Mouse (Mus musculus) kidney, adult 11 months (tissue): ENCODE results near the gene Gm973.
"Not testable (repeated sequence)": the region's sequence is repeated elsewhere in the genome, so short reads cannot be mapped to it uniquely, and the experiment has no call there.

Experiments
- DNase-seq: peaks from one replicate; pipeline ENCODE4 v3.0.0; 2022

The Gm973 gene

DNA sequence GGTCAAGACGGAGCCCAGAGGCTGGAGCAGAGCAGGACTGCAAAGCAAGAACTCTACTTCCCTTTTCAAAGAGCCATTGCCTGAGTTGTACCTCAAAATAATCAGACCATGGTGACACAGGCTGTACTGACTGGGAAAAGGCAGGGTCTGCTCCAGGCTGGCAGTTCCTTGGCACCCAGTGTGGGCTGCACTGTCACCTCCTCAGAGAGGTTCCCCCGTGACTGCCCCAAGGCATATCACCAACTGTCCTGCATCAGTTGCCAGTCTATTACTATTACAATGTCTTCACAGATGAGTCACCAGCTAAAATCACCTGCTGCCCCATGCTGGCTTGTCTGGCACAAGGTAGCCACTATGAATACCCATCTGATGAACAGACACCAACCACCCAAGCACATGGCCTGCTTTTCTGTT lies 77.6 kb downstream of the Gm973 start:
- no peak for DNase-seq

DNA sequence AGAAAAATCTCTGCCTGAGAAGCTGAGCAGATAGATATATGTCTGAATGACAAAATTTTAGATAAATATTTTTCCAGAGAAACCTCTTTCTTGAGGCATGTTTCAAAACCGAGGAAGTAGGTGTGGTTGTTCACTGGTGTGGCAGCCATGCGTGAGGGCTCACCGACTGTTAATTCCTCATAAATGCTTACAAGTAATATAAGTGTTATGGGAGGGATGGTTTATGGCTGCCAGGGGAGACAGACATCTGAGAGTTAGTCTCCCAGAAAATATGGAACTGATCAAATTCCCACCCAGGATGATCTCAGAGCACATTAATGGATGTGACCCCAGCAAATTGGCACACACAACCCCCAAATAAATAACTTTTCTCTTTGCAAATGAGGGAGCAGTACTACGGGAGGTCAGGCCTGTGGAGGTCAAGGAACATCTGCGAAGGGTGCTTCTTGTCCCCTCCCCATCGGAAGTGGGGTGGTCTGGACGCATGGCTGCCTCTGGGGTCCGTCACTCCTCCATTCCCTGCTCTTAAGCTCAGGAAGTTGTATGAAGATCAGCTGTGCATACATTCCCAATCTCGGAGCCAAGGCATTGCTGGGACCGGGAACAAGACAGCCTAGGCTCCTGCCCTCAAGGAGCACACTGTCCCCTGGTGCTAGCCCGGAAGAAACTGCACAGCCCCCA lies 78.7 kb downstream of the Gm973 start:
- no peak for DNase-seq

GRCm38 (mm10) chr1:59595609-59596008 lies 79.5 kb downstream of the Gm973 start:
- DNase-seq, result no peak

DNA sequence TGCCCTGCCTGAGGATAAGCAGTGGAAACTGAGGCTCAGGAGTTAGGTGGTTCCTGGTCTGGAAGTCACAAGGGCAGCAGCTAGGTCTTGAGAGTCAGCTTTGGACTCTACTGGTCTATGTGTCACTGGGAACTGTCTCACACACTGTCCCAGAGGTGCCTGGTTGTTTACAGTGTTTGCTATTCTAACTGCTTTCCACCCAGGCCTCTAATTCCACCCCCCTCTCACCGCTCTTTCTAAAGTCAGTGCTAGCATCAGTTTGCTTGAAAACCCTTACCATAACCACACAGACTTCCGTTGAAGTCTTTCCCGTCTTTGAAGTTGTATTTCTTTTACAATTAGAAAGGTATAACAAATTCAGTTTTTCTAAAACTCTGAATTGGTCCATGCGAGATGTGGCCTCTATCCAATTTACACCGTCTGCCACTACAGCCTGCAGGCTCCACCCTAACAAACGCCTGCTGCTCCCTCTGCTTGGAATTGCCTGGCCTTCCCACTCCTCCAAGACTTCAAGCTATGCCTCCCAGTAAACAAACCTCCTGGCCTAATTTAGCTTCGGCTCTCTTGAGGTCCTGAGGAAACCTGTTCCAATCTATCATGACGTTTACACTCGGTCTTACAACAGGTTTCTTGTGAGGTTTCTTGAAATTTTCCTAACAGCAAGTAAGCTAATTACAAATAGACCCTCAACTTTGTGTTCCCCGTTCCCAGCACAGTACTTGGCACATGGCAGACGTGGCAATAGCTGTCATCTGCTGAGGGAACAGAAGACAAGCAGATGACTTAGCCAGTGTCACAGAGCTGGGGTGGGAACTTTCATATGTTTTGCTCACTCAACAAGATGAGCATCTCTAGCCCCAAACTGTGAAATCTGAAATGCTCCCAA lies 86.7 kb downstream of the Gm973 start:
- no peak for DNase-seq

GRCm38 (mm10) chr1:59603417-59603712 lies 87.3 kb downstream of the Gm973 start:
- DNase-seq, result no peak

GRCm38 (mm10) chr1:59603893-59604292 lies 87.8 kb downstream of the Gm973 start:
- no peak for DNase-seq

DNA sequence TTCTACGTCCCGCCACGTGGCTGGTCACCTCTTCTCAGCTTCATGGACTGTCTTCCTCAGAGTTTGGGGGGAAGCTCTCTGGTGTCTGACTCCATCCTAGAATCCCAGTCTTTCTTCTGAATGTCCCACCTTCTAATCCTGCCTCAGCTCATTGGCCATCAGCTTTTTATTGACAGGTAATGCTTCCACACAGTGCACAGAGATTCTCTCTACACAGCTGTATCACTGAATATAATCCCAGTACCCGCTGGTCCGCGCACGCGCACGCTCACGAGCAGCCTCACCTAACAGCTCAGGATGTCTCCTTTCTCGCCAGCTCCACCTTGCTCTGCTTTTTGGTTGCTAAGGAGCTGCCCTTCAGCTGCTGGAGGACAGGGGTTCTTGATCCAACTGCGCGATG lies 90.4 kb downstream of the Gm973 start:
- DNase-seq, result no peak

DNA sequence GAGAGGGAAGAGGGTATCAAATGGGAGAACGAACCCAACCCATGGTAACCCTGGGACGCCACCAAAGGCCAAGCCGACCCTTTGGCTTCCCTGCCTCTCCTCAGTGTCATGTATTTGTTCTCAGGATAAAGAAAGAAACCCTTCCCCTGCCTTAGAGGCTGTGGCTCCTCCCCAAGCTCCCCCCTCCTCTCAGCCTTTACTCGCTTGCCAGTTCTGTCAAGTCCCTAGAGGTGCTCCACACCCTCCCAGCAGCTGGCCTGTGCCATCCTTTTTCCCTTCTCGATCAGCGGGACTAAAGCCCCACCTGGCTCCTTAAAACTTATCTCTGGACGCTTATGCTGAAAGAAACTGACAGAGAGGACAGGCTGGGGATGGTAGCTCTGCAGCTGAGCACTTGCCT lies 91.0 kb downstream of the Gm973 start:
- DNase-seq, result no peak

DNA sequence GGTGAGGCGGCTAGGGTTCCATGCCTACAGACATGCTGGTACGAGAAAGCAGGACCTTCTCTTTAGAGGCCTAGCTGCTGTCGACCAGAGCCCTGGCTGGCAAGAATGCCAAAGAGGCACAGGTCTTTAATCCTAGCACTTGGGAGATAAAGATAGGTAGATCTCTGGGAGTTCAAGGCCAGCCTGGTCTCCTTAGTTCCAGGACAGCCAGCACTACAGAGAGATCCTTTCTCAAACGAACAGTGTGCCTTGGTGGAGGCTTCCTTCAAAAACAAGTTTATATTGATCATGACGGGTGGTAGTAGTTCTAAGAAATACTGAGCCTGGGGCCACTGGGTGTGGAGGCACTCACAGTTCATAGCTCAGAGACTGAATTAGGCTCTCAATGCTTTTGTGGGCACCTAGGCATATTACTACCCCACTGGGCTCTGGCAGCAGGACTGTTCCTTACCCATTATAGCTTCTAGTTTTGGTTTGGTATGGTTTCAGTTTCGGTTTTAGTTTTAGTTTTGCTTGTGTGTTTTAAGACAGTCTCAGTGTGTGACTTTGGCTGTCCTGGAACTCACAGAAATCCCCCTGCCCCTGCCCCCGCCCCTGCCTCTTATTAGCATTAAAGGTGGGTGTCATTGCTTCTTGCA lies 92.2 kb downstream of the Gm973 start:
- DNase-seq, result no peak

DNA sequence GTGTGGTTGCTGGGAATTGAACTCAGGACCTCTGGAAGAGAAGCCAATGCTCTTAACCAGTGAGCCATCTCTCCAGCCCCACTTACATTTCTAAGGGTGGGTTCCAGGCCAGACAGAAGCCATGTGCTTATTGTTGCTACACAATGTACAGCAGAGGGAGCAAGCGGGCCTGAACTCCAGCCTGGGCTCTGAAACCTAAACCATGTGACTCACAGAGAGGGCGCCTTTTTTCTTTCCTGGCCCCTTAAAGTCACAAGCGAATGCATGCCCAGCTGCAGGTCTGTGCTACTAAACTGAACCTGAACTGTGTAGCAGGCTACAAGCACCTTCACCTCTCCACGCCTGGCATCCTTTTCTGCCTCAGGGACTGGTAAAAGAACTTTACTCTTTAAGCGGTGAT lies 92.9 kb downstream of the Gm973 start:
- DNase-seq, result no peak

- DNase-seq, result no peak
Observed at GRCm38 (mm10) chr1:59609458-59609857, 93.4 kb downstream of the Gm973 start.

- DNase-seq, result peak; percentile 61
Observed at GRCm38 (mm10) chr1:59609896-59610295, 93.8 kb downstream of the Gm973 start.

GRCm38 (mm10) chr1:59610929-59611328 lies 94.9 kb downstream of the Gm973 start:
- DNase-seq, result no peak

DNA sequence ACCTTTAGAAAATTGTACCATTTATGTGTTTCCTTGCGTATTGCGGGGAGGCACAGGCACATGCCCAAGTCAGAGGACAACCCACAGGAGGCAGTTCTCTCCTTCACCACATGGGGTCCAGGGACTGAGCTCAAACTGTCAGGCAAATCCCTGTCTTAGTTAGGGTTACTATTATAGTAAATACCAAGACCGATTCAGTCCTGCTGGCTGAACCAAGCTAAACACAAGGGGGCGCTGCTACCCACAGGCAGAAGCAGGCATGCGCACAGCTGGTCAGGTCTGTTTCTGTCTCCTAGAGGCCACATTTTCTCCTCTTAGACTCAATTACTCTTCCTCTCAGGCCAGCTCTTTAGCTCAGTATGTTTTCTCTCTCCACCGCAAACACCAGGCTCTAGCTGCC lies 97.7 kb downstream of the Gm973 start:
- DNase-seq, result peak; percentile 24

- no peak for DNase-seq
Observed at GRCm38 (mm10) chr1:59615021-59615420, 99.0 kb downstream of the Gm973 start.

- DNase-seq, result no peak
Observed at GRCm38 (mm10) chr1:59619201-59619600, 103.1 kb downstream of the Gm973 start.

GRCm38 (mm10) chr1:59623325-59624017 lies 107.4 kb downstream of the Gm973 start:
- DNase-seq, result peak; percentile 16

DNA sequence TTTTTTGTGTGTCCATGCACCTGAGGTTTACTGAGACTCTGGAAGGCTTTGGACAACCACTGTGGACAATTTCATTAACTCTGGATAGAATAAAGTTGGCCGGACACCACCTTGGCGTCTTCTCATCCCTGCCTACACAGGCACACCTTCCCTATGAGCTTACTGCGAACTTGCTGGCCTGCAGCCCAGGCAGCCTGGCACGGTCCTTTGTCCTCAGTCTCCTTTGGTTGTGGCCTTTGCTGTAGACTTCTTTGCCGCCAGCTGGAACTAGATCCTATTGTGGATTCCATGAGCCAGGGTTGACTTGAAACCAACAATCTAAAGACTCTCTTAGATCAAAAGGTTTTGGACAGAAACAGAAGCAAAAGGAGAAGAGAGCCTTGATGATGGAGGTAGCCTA lies 109.3 kb downstream of the Gm973 start:
- DNase-seq, result peak; percentile 23

DNA sequence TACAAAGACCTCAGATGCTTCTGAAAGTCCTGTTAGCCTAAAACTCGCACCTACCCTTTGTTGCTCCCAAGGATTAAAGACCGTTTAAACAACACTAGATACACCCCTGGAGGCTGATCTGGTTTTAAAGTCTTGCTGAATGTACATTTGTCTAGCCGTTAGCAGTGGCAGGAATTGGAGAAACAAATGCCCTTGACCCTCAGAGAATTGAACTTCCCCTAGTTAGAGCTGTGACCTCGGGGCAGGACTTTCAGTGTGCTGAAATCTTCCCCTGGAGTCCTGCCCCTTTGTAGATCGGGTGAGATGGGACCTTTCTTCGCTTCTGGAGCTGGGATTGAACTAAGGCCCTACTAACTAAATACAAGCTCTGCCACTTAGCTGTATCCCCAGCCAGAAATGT lies 113.1 kb downstream of the Gm973 start:
- no peak for DNase-seq

DNA sequence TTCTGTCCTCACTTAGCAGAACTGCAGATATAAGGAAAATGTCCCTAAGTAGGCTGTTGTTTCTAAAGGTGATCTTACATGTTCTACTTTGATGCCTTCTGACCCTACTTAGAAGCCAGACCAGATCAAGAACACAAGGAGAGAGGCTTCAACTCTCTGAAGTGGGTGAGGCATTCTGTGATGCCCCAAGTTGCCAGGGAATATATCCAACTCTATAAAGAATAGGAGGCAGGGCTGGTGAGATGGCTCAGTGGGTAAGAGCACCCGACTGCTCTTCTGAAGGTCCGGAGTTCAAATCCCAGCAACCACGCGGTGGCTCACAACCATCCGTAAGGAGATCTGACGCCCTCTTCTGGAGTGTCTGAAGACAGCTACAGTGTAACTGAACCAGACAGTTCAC lies 114.3 kb downstream of the Gm973 start:
- not testable (repeated sequence) for DNase-seq

DNA sequence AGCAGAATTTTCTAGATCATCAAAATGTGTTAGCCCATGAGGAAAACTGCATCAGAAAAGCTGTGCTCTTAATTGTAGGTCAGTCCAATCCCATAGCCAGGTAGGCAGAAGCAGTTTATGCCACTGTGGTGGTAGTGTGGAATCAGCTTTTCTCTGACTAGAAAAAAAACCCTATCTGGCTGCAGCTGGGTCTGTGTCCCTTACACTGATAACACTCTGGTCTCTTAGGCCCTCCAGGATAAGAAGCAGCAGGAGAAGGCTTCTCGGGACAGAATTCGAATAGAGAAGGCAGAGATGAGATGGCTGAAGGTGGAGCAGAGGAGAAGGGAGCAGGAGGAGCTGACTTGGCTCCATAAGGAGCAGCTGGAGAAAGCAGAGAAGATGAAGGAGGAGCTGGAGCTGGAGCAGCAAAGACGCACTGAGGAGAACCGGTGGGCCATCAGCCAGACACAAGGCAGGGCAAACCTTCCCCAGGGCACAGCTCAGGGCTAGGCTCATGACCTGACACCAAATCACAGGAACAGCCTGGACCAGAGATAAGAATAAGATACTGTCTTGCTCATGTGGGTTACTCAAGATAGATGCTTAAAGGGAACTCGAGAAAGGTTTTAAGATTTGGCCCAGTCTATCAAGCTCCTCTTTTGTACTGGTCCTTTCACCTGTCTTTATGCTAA lies 116.1 kb downstream of the Gm973 start:
- no peak for DNase-seq

- DNase-seq, result no peak
Observed at GRCm38 (mm10) chr1:59633056-59633455, 117.0 kb downstream of the Gm973 start.

GRCm38 (mm10) chr1:59636349-59636748 lies 120.3 kb downstream of the Gm973 start:
- DNase-seq, result no peak
